Mouse (Mus musculus) midbrain, postnatal 0 days (tissue): ENCODE data around the gene Trcg1. TPM values are rescaled to one million over a fixed set of nuclear protein-coding genes. Genes with fewer than 3 reads are reported as not detected.
A peak's percentile ranks its signal among the peaks of the same experiment; 100 is the strongest.

Experiments used
- ATAC-seq: fragments of 200-750 bp; cut with Nextera tagmentation; 2 replicates; pipeline ENCODE4 v1.8.0; 2017; ENCODE audit warnings: moderate number of reproducible peaks, mild to moderate bottlenecking, moderate TSS enrichment, moderate library complexity; ENCODE audit not compliant: low FRiP score
- DNase-seq: peaks from one replicate; pipeline ENCODE4 v3.0.0-alpha.2; 2015; ENCODE audit warnings: low spot score
- H3K27ac ChIP-seq: fragments of 300-500 bp; sonication (generic); 2 replicates; pipeline ENCODE4 v1.5.1; 2014; ENCODE audit warnings: low read depth, mild to moderate bottlenecking, low read length, mixed read lengths
- H3K27me3 ChIP-seq: fragments of 300-500 bp; sonication (generic); 2 replicates; pipeline ENCODE4 v1.6.1; 2014; ENCODE audit warnings: low read length, control low read depth, mixed read lengths; ENCODE audit not compliant: insufficient read depth
- H3K36me3 ChIP-seq: fragments of 300-500 bp; sonication (generic); 2 replicates; pipeline ENCODE4 v1.6.1; 2014; ENCODE audit warnings: low read length, control low read depth, mixed read lengths; ENCODE audit not compliant: insufficient read depth
- H3K4me1 ChIP-seq: fragments of 300-500 bp; sonication (generic); 2 replicates; pipeline ENCODE4 v1.6.1; 2014; ENCODE audit warnings: mild to moderate bottlenecking, control low read depth, antibody characterized with exemption, low read length, mixed read lengths; ENCODE audit not compliant: insufficient read depth
- H3K4me2 ChIP-seq: fragments of 300-500 bp; sonication (generic); 2 replicates; pipeline ENCODE4 v1.6.1; 2014; ENCODE audit warnings: low read depth, mild to moderate bottlenecking, low read length, mixed read lengths; ENCODE audit not compliant: poor library complexity, severe bottlenecking
- H3K4me3 ChIP-seq: fragments of 300-500 bp; sonication (generic); 2 replicates; pipeline ENCODE4 v1.5.1; 2014; ENCODE audit warnings: low read depth, mild to moderate bottlenecking, low read length, moderate library complexity
- H3K9ac ChIP-seq: fragments of 300-500 bp; sonication (generic); replicated peaks from 2 replicates; pipeline ENCODE4 v1.6.1; 2014; ENCODE audit warnings: mild to moderate bottlenecking, low read length, moderate library complexity, mixed read lengths; ENCODE audit not compliant: poor library complexity, severe bottlenecking
- H3K9me3 ChIP-seq: fragments of 300-500 bp; sonication (generic); 2 replicates; pipeline ENCODE4 v1.6.1; 2016; ENCODE audit warnings: low read length, control low read depth
- CTCF ChIP-seq: IDR thresholded peaks from 2 replicates; pipeline ENCODE4 v1.5.1; 2016; ENCODE audit warnings: antibody characterized with exemption, mild to moderate bottlenecking
- WGBS: fragments of 180-500 bp; shearing (Covaris S2); extraction: QIAGEN DNeasy Blood & Tissue Kit; methylation state at CpG from one replicate; pipeline ENCODE4 v1.1.7; 2014; 5-methylcytosine and 5-hydroxymethylcytosine counted together
- polyA plus RNA-seq: library from polyadenylated mRNA; unstranded; fragments of >200 nt; fragmentation: Nextera tagmentation; extraction: Ambion mirVana; gene quantifications from 2 replicates; pipeline ENCODE4 v1.2.1, GENCODE M21; 2015
- total RNA-seq: library from RNA; depleted of rRNA; stranded (reverse); fragments of >200 nt; gene quantifications from 2 replicates; pipeline ENCODE4 v1.2.3, GENCODE M21; 2014

Gene Trcg1
- total and polyA plus RNA-seq, 2 experiments from 2014 or later = not detected

DNA sequence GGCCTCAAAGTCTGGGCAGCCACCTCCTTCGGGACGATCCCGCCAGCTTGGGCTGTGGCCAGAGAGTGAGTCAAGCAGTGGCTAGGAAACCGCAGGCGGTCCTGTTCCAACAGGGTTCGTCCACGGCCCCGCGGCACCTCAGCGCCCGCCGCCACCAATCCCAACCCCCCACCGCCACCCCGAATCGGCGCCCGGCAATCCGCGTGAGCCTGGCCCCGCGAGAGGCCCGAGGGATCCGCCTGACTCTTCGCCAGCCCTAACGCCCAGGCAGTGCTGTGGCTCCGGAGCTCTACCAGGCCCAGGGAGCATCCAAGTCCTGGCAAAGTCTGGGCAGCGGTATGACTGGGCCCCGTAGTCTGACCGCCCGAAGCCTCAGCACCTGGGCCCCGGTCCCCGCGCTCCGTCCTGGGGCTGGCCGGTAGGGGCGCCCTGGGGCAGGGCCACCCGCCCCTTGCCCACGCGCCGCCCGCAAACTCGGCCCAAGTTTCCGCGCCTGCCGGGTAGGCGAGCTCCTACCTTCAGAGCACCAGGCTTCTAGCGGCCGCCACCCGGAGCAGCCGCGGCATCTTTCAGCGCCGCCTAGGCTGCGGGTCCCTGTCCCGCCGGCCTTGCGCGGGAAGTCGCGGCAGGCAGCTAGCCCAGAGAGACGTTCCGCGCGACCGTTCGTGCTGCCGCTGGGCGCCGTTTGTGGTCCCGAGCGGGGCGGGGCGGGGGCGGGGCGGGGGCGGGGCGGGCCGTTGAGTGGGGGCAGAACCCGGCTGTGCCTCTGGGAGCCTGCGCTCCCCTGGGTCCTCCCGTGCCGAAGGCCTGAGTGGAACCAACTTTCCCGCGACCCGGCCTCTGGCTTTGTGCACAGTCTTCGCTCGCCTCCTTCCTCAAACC lies 25.8 kb downstream of the Trcg1 start, which contains the start of gene 1700017B05Rik:
TSS of gene 1700017B05Rik (minus strand) at position 700 of the 882 bp plus-strand sequence.
- peak within 1 kb of the TSS; percentile 26; the same call in 1 of the 2 replicates for H3K27ac ChIP-seq
- peak within 1 kb of the TSS; percentile 98 for H3K4me2 ChIP-seq
- 0 out of 2 replicates have a peak, but pooled peaks cover 2% of the 10 kb centered on the region for H3K4me1 ChIP-seq
- ATAC-seq (peak; percentile 76), DNase-seq (peak; percentile 53)
- WGBS = under 1% methylated on average over 64 of the region's 87 CpGs
- peak; percentile 67 for TF ChIP-seq CTCF
- no peaks in the 10 kb centered on the region for H3K9me3 ChIP-seq
- peaks cover 6% of the 10 kb centered on the region; the same call in 1 of the 2 replicates for H3K36me3 ChIP-seq
- no peaks in the 10 kb centered on the region for H3K27me3 ChIP-seq
- H3K9ac ChIP-seq = peak within 1 kb of the TSS; percentile 74
- H3K4me3 ChIP-seq = peak within 1 kb of the TSS; percentile 71

DNA sequence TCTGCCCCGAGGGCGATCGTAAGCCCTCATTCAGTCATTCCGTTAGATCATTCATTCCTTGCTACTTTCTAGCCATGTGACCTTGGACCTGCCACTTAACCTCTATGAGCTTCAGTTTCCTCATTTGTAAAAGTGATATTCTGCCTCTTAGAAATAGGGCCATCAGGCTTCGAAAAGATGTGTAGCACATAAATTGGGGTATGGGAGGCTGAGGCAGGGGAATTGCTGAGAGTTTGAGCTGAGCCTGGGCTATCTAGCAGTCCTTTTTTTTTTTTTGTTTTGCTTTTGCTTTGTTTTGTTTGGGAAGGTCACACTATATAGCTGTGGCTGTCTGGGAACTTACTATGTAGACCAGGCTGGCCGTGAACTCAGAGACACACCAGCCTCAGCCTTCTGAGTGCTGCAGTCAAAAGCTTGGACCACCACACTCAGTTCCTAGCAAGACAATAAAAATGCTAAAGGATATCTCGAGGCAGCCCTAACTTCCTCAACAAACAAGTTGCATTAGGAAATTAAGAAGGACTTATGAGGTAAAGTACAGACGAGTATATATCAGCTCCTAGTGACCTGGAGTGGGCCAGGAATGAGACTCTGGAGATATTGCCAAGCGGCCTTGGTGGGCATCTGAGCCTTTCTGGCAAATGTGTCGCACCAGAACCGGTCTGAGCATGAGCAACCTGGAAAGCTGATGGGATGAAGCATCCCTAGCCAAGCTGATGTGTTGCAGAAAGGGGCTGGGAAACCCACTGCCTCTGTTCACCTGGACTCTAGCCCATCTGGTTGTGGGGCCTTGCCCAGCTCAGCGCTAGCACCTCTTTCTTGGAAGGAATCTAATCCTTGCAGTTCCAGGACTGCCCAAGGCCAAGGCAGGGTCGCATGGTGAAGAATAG lies 26.7 kb downstream of the Trcg1 start:
- peak overlapping the region; percentile 98 for H3K4me2 ChIP-seq
- no peaks in the 10 kb centered on the region for H3K27me3 ChIP-seq
- H3K9me3 ChIP-seq = no peaks in the 10 kb centered on the region
- peak overlapping the region; percentile 74; the same call in 1 of the 2 replicates for H3K9ac ChIP-seq
- H3K4me3 ChIP-seq = peak overlapping the region; percentile 71
- no peak for DNase-seq
- H3K4me1 ChIP-seq = 0 out of 2 replicates have a peak, but pooled peaks cover 4% of the 10 kb centered on the region
- TF ChIP-seq CTCF = no peak
- 54% methylated on average over 13 of the region's 13 CpGs for WGBS
- no peak overlapping the region for H3K27ac ChIP-seq
- peaks cover 1% of the 10 kb centered on the region; the same call in 1 of the 2 replicates for H3K36me3 ChIP-seq
- no peak for ATAC-seq

DNA sequence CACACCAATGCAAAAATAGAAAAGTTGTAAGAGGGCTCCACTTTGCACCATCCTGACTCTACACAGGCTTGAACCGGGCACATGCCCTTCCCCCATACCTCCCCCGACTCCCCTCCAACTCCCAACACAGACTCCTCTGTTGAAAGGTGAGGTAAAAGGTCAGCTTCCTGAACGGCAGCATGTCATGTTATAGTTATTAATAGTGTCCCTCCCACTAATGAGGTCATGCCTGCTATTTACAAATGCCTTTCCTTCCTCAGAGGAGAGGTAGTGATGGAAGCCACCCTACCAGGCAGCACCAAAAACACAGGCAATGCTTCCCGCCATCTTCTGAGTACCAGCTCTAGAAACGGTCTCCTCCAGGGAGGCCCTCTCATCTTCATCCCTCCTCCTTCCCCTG lies 28.8 kb downstream of the Trcg1 start:
- H3K27me3 ChIP-seq = no peaks in the 10 kb centered on the region
- DNase-seq = no peak

DNA sequence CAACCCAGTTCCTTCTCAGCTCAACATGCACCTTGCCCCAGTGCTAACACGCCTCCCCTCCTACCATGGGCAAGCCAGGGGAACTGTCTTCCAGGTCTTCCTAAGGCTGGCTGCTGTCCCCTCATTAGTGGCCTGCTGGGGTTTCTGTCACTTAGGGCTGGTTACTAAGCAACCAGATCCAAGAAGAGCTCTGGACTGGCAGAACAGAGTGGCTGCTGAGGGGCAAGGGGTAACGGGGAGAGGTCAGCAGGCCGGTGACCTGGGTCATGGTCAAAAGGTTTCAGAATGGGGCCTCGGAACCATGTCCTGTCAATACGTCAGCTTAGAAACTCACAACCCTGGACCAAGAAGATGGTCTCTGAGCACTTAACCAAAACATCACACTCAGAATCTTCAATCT lies 31.1 kb downstream of the Trcg1 start:
- H3K36me3 ChIP-seq = no peaks in the 10 kb centered on the region
- no peak overlapping the region for H3K27ac ChIP-seq
- DNase-seq (peak; percentile 17), ATAC-seq (no peak)
- H3K4me2 ChIP-seq = no peak overlapping the region
- no peak for TF ChIP-seq CTCF
- no peak overlapping the region for H3K9ac ChIP-seq
- 20% methylated on average over 5 of the region's 5 CpGs for WGBS
- 0 out of 2 replicates have a peak, but pooled peaks cover 4% of the 10 kb centered on the region for H3K4me1 ChIP-seq
- no peaks in the 10 kb centered on the region for H3K9me3 ChIP-seq
- no peak overlapping the region for H3K4me3 ChIP-seq
- H3K27me3 ChIP-seq = no peaks in the 10 kb centered on the region

More for the DNA sequence above, 28.8 kb downstream of the Trcg1 start:
- H3K27ac ChIP-seq = no peak overlapping the region
- H3K9me3 ChIP-seq = no peaks in the 10 kb centered on the region
- H3K9ac ChIP-seq = no peak overlapping the region
- H3K4me3 ChIP-seq = no peak overlapping the region
- H3K36me3 ChIP-seq = no peaks in the 10 kb centered on the region
- no peak for TF ChIP-seq CTCF
- 0 out of 2 replicates have a peak, but pooled peaks cover 4% of the 10 kb centered on the region for H3K4me1 ChIP-seq
- ATAC-seq = no peak
- 68% methylated on average over 5 of the region's 5 CpGs for WGBS
- no peak overlapping the region for H3K4me2 ChIP-seq

DNA sequence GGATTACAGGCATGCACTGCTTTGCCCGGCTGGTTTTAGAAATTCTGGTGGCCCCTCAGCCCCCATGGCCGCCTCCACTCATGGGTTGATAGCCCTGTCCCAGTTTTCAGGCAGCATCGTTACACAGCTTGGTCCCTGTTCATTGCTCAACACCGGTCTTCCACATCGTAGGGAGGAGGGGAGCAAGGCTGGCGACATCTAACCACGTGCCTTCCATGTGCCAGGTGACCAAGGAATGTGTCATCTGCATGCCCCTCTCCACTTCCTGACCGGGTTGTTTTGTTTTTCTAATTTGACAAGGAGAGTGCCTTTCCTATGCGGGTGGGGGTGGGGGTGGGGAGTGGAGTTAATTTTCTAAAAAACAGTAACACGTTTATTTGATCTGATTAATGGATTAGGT lies 31.7 kb downstream of the Trcg1 start:
- H3K27ac ChIP-seq = no peak overlapping the region
- H3K36me3 ChIP-seq = no peaks in the 10 kb centered on the region
- H3K4me2 ChIP-seq = no peak overlapping the region
- DNase-seq (no peak), ATAC-seq (no peak)
- H3K4me1 ChIP-seq = 0 out of 2 replicates have a peak, but pooled peaks cover 4% of the 10 kb centered on the region
- H3K27me3 ChIP-seq = no peaks in the 10 kb centered on the region
- H3K9ac ChIP-seq = no peak overlapping the region
- 34% methylated on average over 10 of the region's 10 CpGs for WGBS
- no peaks in the 10 kb centered on the region for H3K9me3 ChIP-seq
- TF ChIP-seq CTCF = no peak
- no peak overlapping the region for H3K4me3 ChIP-seq
